Mouse (Mus musculus): ENCODE measurements at regions not wholly inside any gene's neighbourhood (a gene's known extent, or its start where the extent isn't known, plus 50 kb on each side); places are given as distances from the start of the nearest gene placed in this dataset.

GRCm38 (mm10) chr9:104387805-104388204 lies 50.3 kb upstream of the Acpp start:
- no peaks in the 10 kb centered on the region for H3K36me3 ChIP-seq (ENCODE audit: control insufficient read depth, insufficient read depth, low read length)
- DNase-seq, result no peak
- H3K27ac ChIP-seq, result no peak overlapping the region
- no peaks in the 10 kb centered on the region for H3K4me1 ChIP-seq (ENCODE audit: control insufficient read depth, insufficient read depth, low read length)
- intact Hi-C loops (cut with DNase I), result no loop called here
- H3K79me2 ChIP-seq (replicated peaks; ENCODE audit: control insufficient read depth, insufficient read depth, low read length), result no peaks in the 10 kb centered on the region
- WGBS, result 83% methylated on average over 7 of the region's 7 CpGs
- TF ChIP-seq EP300 (IDR thresholded peaks at IDR 0.05; ENCODE audit: insufficient read depth, low read depth, low read length) (no peak), POLR2A (IDR thresholded peaks at IDR 0.05; ENCODE audit: insufficient read depth, low read depth, low read length) (no peak), CTCF (IDR thresholded peaks at IDR 0.05) (no peak)
- H3K9ac ChIP-seq (ENCODE audit: low read depth, low read length), result no peak overlapping the region
- no peaks in the 10 kb centered on the region for H3K27me3 ChIP-seq (ENCODE audit: control insufficient read depth, insufficient read depth, low read length)
- H3K4me3 ChIP-seq, result no peak overlapping the region

Small RNA genes in the stretch of these regions (microRNA-seq; reads per million reads assigned to microRNA genes)
- 0 reads per million in 2 experiments for gene Mir2136

Measured in heart, adult 2 months (tissue).